Mouse (Mus musculus) limb, embryonic 10.5 days (tissue): Measurements from ENCODE around the gene Cyp21a1. TPM values are rescaled to one million over a fixed set of nuclear protein-coding genes. Genes with fewer than 3 reads are reported as not detected.
"Not testable (repeated sequence)": the region's sequence is repeated elsewhere in the genome, so short reads cannot be mapped to it uniquely, and the experiment has no call there.

ENCODE experiments used
- DNase-seq: peaks from one replicate; pipeline ENCODE4 v3.0.0-alpha.2; 2017; ENCODE audit warnings: low spot score
- H3K27ac ChIP-seq: fragments of 300-500 bp; sonication (generic); 2 replicates; pipeline ENCODE4 v1.5.1; 2016; ENCODE audit warnings: mild to moderate bottlenecking
- H3K27me3 ChIP-seq: fragments of 300-500 bp; sonication (generic); 2 replicates; pipeline ENCODE4 v1.6.1; 2016; ENCODE audit warnings: low read depth, mild to moderate bottlenecking; ENCODE audit not compliant: poor library complexity, severe bottlenecking
- H3K36me3 ChIP-seq: fragments of 300-500 bp; sonication (generic); 2 replicates; pipeline ENCODE4 v1.6.1; 2016; ENCODE audit warnings: mild to moderate bottlenecking, moderate library complexity
- H3K4me1 ChIP-seq: fragments of 300-500 bp; sonication (generic); 2 replicates; pipeline ENCODE4 v1.6.1; 2016
- H3K4me3 ChIP-seq: fragments of 300-500 bp; sonication (generic); 2 replicates; pipeline ENCODE4 v1.5.1; 2016; ENCODE audit warnings: mild to moderate bottlenecking, moderate library complexity
- H3K9me3 ChIP-seq: fragments of 300-500 bp; sonication (generic); replicated peaks from 2 replicates; pipeline ENCODE4 v1.6.1; 2016; ENCODE audit warnings: mild to moderate bottlenecking
- WGBS: fragments of 180-500 bp; shearing (Covaris S2); methylation state at CpG from one replicate; pipeline ENCODE4 v1.1.7; 2016; 5-methylcytosine and 5-hydroxymethylcytosine counted together
- polyA plus RNA-seq: library from polyadenylated mRNA; unstranded; fragments of >200 nt; fragmentation: Nextera tagmentation; extraction: Ambion mirVana; gene quantifications from 2 replicates; pipeline ENCODE4 v1.2.1, GENCODE M21; 2016

Cyp21a1 gene
- polyA plus RNA-seq, result not detected in 2 replicates

DNA sequence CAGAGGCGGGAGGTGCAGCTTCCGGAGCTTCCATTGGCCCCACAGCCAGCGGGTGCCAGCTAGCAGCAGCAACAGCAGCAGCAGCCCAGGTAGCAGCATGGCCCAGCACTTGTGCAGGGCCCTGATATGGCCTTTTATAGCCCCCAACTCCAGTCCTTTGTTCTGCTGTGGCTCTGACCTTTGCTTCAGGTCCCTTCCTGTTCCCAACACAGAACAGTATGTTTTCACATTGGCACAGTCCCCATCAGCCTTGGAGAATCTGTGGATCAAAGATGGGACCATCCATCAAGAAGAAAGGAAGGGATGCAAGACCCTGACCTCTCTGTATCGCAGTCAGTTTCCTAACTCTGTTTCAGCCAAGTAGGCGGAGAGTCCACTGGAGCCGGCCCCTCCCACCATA, at the start of gene Cyp21a1:
Gene Cyp21a1, minus strand, starts transcription at position 261 of the 400 bp plus-strand sequence.
- not testable (repeated sequence) for H3K9me3 ChIP-seq, DNase-seq, H3K36me3 ChIP-seq, H3K4me3 ChIP-seq, H3K27ac ChIP-seq, H3K27me3 ChIP-seq, H3K4me1 ChIP-seq
- WGBS, result 82% methylated on average over 5 of the region's 6 CpGs

DNA sequence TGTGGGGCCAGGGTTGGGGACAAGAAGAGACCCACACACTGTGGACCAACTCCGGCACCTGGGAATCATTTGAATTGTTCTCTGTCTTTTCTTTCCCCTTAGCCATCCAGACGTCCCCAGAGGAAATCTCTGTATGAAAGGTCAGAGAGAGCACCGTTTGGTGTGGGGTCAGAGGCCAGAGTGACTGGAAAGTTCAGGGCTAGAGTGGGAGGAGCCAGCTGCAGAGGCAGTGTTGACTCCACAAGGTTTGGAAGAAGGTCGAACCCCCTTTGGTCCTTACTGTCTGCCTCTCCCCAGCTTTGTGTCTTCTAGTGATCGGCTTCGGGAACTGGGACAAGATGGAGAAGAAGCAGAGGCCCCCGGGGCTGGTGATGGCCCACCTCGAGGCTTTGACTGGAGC, 49.1 kb upstream of the Cyp21a1 start:
- DNase-seq, result no peak
- peaks cover 69% of the 10 kb centered on the region for H3K36me3 ChIP-seq
- no peaks in the 10 kb centered on the region for H3K9me3 ChIP-seq
- peaks cover 29% of the 10 kb centered on the region for H3K4me1 ChIP-seq
- H3K27me3 ChIP-seq, result no peaks in the 10 kb centered on the region
- H3K4me3 ChIP-seq, result no peak overlapping the region
- 75% methylated on average over 8 of the region's 8 CpGs for WGBS
- H3K27ac ChIP-seq, result no peak overlapping the region

DNA sequence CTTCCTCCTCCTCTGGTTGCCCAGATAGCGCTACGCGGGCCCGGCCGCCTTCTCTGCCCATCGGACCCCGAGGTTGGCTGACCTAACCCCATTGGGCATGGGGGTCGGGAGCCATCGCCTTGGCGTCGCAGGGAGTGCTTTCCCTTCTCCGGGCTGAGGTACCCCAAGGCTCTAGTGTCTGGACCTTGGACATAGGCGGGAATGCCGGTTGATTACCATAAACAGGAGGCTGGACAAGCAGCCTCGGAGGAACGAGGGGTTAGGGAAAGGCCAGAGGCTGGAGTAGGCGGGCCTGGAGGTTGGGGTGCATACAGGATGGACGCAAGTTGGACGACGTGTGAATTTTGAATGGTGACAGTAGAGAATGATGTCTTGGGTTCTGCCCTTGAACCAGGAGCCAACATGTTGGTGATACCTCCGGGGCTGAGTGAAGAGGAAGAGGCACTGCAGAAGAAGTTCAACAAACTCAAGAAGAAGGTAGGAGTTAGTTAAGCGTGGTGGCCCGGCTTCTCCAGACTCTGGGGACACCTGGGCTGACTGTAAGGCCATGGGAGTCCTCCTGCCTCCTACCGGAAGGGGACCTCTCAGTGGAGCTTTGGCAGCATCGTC, 46.3 kb upstream of the Cyp21a1 start:
- peak overlapping the region; percentile 92 for H3K27ac ChIP-seq
- H3K36me3 ChIP-seq, result peaks cover 66% of the 10 kb centered on the region
- H3K9me3 ChIP-seq, result no peaks in the 10 kb centered on the region
- H3K27me3 ChIP-seq, result no peaks in the 10 kb centered on the region
- peak overlapping the region; percentile 99 for H3K4me3 ChIP-seq
- no peak for DNase-seq
- peaks cover 29% of the 10 kb centered on the region for H3K4me1 ChIP-seq
- 2% methylated on average over 25 of the region's 25 CpGs for WGBS

DNA sequence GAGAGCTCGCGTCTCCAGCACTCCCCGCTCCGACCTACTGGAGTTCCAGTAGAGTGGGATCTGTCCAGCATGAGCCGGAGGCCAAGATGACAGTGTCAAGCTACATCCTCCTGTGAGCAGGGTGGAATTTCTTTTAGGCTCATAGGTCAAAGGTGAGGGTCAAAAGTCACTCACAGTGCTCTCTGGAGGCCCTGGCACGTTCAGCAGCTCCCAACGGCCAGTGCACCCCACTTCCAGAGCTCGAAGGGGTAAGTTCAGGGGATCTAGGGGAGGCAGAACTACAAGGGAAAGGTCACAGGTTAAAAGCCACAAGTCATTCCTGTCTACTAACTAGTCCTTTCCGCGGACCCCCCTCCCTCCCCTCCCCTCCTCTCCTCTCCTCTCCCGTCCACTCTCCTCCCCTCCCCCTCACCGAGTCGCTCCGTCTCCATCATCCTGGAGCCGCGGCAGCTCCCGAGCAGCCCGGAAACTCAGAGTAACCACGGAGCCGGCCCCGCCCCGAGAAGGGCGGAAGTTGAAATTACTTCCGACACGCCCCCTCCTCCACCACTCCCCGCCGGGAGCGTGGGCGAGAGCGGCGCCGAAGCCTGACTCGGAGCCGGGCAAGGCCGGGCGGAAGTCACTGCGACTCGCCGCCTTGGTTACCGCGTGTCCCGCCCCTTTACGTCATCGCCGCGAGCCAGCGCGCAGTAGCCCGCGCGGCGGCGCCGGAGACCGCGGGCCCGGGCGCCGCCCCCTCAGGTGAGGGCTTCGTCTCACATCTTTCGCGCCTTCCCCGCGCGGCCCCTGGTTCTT, 45.6 kb upstream of the Cyp21a1 start, which contains the start of the genes Skiv2l and Nelfe:
Gene Skiv2l, minus strand, starts transcription at position 489 of the 795 bp plus-strand sequence.
Gene Nelfe, plus strand, starts transcription at position 670 of the 795 bp plus-strand sequence.
- H3K9me3 ChIP-seq, result no peaks in the 10 kb centered on the region
- H3K27me3 ChIP-seq, result no peaks in the 10 kb centered on the region
- H3K36me3 ChIP-seq, result peaks cover 66% of the 10 kb centered on the region
- WGBS, result under 1% methylated on average over 65 of the region's 65 CpGs
- DNase-seq, result peak; percentile 99
- H3K4me1 ChIP-seq, result peaks cover 29% of the 10 kb centered on the region
- peak within 1 kb of the TSS; percentile 99 for H3K4me3 ChIP-seq
- H3K27ac ChIP-seq, result peak within 1 kb of the TSS; percentile 92

DNA sequence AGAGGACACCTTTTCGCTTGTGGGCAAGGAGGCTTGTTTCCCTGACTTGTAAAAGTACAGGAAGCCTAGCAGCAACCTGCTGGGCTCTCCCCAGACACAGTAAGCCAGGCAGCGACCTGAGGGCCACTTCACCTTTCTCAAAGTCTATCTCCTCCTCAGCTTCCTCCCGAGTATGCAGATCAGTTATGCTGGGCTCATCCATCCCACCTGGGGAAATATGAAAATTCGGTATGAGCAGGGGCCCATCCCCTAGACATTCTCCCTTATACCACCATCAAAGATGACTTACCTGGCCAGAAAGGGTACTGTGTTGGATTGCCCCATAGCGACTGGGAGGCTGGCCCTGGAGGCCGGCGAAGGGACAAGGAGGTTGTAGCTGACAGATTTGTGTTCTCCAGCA, 43.3 kb upstream of the Cyp21a1 start:
- Histone ChIP-seq H3K27ac (no peak overlapping the region), H3K9me3 (no peaks in the 10 kb centered on the region), H3K36me3 (peaks cover 66% of the 10 kb centered on the region), H3K4me1 (peaks cover 26% of the 10 kb centered on the region), H3K27me3 (no peaks in the 10 kb centered on the region), H3K4me3 (no peak overlapping the region)
- WGBS, result 90% methylated on average over 7 of the region's 7 CpGs
- DNase-seq, result no peak

DNA sequence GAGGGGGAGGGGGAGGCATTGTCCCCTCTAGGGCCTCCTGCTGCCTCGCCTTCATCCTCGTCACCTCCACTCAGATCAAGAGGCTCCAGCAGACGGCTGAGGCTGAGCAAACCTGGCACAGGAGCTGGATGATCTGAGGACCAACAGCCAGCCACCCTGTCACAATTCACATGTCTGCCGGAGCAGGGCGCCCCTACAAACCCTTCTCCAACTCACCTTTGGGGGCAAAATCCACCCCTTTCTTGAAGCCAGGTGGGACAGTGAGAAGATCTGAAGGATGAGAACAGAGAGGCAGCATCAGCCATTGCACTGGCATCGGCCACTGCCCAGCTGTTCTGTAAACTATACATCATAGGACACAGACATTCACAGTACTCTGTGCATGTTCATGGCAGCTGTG, 42.8 kb upstream of the Cyp21a1 start:
- no peaks in the 10 kb centered on the region for H3K27me3 ChIP-seq
- H3K4me1 ChIP-seq, result peaks cover 23% of the 10 kb centered on the region
- peaks cover 66% of the 10 kb centered on the region for H3K36me3 ChIP-seq
- no peak overlapping the region for H3K27ac ChIP-seq
- H3K9me3 ChIP-seq, result no peaks in the 10 kb centered on the region
- WGBS, result 87% methylated on average over 6 of the region's 6 CpGs
- no peak for DNase-seq
- H3K4me3 ChIP-seq, result no peak overlapping the region

DNA sequence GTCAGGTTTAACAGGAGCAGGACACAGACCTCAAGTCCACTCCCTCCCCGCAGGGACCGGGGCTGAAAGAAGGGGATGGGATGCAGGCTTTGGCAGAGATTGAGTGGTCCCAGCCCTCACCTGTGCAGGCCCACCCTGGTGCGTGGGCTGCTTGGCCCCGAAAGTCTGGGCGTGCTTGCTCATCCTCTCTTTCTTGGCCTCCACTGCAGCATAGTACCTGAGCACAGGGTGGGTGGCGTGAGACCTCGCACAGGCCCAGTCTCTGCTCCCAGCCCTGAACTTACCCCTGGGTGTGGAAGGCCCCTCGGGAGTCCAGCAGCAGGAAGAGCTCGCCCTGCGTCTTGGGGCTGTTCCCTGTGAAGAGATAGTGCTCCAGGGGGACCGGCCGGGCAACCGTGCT, 40.5 kb upstream of the Cyp21a1 start:
- H3K27me3 ChIP-seq, result no peaks in the 10 kb centered on the region
- peaks cover 84% of the 10 kb centered on the region for H3K36me3 ChIP-seq
- DNase-seq, result no peak
- H3K4me3 ChIP-seq, result no peak overlapping the region
- H3K9me3 ChIP-seq, result no peaks in the 10 kb centered on the region
- 91% methylated on average over 13 of the region's 13 CpGs for WGBS
- H3K4me1 ChIP-seq, result peaks cover 6% of the 10 kb centered on the region
- no peak overlapping the region for H3K27ac ChIP-seq

DNA sequence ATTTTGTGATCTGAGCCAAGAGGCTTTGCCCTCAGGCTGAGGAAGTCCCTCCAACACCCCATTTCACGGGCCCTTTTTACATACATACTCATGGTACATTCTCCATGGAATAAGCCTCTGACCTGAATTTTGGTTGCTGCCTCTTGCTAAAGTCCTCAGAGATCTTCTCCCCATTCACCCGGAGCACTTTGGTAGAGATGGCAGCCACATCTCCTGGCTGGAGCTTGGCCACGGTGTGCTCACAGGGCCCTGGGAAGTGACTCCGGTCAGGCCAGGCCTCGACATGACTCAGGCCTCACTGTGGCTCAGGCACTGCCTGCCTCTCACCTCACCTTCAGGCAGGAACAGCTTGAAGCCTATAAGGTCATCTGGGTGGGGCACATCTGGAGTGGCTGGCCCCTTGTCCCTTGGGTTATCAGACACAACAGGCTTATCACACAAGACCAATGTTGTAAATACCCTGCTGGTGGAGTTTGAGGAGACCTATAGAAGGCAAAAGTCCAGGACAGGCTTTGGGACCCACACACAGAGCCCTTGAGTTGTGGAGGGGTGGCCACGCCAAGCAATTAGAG, 36.5 kb upstream of the Cyp21a1 start:
- WGBS, result 87% methylated on average over 6 of the region's 6 CpGs
- Histone ChIP-seq H3K4me3 (no peak overlapping the region), H3K4me1 (peaks cover 23% of the 10 kb centered on the region), H3K9me3 (no peaks in the 10 kb centered on the region), H3K27me3 (no peaks in the 10 kb centered on the region), H3K27ac (no peak overlapping the region), H3K36me3 (peaks cover 81% of the 10 kb centered on the region)
- no peak for DNase-seq

DNA sequence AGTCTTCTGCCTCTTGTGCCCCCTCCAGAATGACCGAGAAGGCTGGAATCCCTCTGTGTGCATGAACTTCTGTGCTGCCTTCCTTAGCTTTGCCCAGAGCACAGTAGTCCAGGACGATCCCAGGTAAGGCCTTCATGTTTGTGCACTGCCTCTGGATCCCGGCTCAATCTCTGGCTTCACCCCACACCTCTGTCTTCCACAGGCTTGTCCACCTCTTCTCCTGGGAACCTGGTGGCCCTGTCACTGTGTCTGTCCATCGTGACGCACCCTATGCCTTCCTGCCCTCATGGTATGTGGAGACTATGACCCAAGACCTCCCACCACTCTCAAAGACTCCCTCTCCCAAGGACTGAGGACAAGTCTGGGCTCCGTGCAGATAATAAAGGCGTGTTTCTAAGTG, 34.4 kb upstream of the Cyp21a1 start:
- Histone ChIP-seq H3K27me3 (no peaks in the 10 kb centered on the region), H3K9me3 (no peaks in the 10 kb centered on the region), H3K4me1 (peaks cover 25% of the 10 kb centered on the region), H3K27ac (no peak overlapping the region), H3K36me3 (peaks cover 65% of the 10 kb centered on the region), H3K4me3 (0 out of 2 replicates have a peak overlapping the region, but pooled peaks have one; percentile 1)
- no peak for DNase-seq
- WGBS, result 95% methylated on average over 7 of the region's 7 CpGs

DNA sequence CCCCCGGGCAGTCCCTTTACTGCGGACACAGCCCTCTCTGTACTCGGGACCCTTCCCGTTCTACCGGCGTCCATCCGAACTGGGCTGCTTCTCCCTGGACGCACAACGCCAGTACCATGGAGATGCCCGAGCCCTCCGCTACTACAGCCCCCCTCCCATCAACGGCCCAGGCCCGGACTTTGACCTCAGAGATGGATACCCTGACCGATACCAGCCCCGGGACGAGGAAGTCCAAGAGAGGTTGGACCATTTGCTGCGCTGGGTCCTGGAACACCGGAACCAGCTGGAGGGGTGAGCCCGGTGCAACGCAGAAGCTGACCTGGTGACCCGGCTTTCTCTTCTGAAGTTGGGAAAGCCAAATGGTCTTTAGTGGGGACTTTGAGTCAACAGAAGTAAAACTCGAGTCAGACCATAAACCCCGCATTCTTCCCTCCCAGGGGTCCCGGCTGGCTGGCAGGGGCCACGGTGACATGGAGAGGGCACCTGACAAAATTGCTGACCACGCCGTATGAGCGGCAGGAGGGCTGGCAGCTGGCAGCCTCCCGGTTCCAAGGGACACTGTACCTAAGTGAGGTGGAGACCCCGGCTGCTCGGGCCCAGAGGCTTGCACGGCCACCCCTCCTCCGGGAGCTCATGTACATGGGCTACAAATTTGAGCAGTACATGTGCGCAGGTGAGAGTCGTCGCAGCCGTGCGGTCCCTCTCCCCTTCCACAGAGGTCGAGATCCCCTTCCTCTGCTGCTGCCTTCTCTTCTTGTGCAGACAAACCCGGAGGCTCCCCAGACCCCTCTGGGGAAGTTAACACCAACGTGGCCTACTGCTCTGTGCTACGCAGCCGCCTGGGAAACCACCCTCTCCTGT, 33.3 kb upstream of the Cyp21a1 start:
- DNase-seq, result no peak
- no peaks in the 10 kb centered on the region for H3K27me3 ChIP-seq
- no peaks in the 10 kb centered on the region for H3K9me3 ChIP-seq
- H3K27ac ChIP-seq, result peak overlapping the region; percentile 83
- peaks cover 58% of the 10 kb centered on the region for H3K36me3 ChIP-seq
- 36% methylated on average over 43 of the region's 43 CpGs for WGBS
- H3K4me1 ChIP-seq, result peaks cover 25% of the 10 kb centered on the region
- H3K4me3 ChIP-seq, result peak overlapping the region; percentile 86

DNA sequence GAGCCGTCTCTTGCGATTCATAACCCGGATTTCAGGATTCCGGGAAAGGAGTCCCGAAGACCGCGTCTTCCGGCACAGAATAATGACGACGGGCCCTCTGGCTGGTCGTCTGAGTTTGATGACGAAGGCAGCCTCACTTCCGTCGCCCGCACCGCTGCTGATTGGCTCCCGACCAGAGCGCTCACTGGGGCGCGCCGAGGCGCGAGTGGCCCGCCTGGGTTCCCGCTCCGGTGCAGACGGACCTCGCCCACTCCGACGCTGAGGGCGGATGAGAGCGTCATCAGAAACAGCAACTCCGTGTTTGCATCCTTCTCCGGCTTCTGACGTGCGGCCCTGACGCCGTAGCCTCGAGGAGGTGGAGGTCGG, 32.5 kb upstream of the Cyp21a1 start, which contains the start of the genes Stk19 and Dxo:
Gene Stk19, minus strand, starts transcription at position 90 of the 366 bp plus-strand sequence.
Gene Dxo, plus strand, starts transcription at position 164 of the 366 bp plus-strand sequence.
- H3K27ac ChIP-seq, result peak within 1 kb of the TSS; percentile 83
- peak; percentile 98 for DNase-seq
- H3K9me3 ChIP-seq, result no peaks in the 10 kb centered on the region
- H3K36me3 ChIP-seq, result peaks cover 58% of the 10 kb centered on the region
- H3K4me3 ChIP-seq, result peak within 1 kb of the TSS; percentile 86
- H3K4me1 ChIP-seq, result peaks cover 25% of the 10 kb centered on the region
- H3K27me3 ChIP-seq, result no peaks in the 10 kb centered on the region
- under 1% methylated on average over 40 of the region's 40 CpGs for WGBS

DNA sequence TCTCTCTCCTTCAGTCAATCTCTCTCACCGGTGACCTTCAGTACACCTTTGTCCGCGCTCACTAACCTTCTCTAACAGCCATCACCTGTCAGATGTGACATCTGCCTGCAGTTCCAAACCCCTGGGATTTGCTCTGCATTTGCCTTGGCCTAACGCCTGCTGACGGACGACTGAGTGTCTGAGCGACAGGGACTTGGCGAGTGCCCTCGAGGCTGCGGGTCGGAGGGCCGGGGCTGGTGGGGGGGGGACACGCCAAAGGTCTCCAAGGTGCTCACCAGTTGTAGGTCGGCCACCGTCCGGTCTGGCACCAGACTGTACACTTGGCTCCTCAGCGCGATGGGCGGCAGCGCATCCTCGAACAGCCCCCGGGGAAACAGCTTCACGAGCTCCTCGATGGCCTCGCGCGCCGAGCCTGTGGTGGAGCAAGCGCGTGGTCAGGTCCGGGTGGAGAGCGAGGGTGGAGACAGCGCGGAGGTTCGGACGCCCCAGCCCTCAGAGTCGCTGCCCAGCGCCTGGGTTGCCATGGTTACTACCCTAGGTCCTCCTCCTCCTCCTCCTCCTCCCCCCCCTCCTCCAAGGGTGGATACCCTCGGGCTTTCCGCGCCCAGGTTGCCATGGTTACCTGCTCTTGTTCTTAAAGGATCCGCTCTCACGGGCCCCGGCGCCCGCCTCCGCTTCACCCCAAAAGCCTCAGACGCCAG, 31.9 kb upstream of the Cyp21a1 start:
- no peaks in the 10 kb centered on the region for H3K27me3 ChIP-seq
- H3K9me3 ChIP-seq, result no peaks in the 10 kb centered on the region
- H3K36me3 ChIP-seq, result peaks cover 56% of the 10 kb centered on the region
- 4% methylated on average over 48 of the region's 48 CpGs for WGBS
- H3K4me3 ChIP-seq, result peak overlapping the region; percentile 86
- H3K27ac ChIP-seq, result peak overlapping the region; percentile 83
- DNase-seq, result no peak
- H3K4me1 ChIP-seq, result peaks cover 25% of the 10 kb centered on the region
